Mouse (Mus musculus) megakaryocyte-erythroid progenitor cell, adult 5-6 weeks (primary cell): ENCODE results near the gene Hddc2. TPM values are rescaled to one million over a fixed set of nuclear protein-coding genes. Genes with fewer than 3 reads are reported as not detected.
A peak's percentile ranks its signal among the peaks of the same experiment; 100 is the strongest.

ENCODE experiments used
- ATAC-seq: replicated peaks from 2 replicates; pipeline ENCODE4 v1.8.0; 2016; ENCODE audit warnings: mild to moderate bottlenecking, inconsistent platforms; ENCODE audit not compliant: severe bottlenecking, poor library complexity, low FRiP score, low TSS enrichment
- total RNA-seq, 2 experiments: library from RNA; stranded (forward) in 1 of 2; stranded (reverse) in 1 of 2; fragments of 200-1000, 215-1000 nt in 1 of 2; fragments of >200 nt in 1 of 2; fragmentation: Nextera tagmentation in 1 of 2; gene quantifications; 2 replicates each; pipeline ENCODE4 v1.2.3; 2014 to 2017

Hddc2 gene
- total RNA-seq (2014; fragmentation: Nextera tagmentation) (48.0 and 82.9 TPM in 2 replicates), total RNA-seq (2017) (60.4 and 101 TPM in 2 replicates)

DNA sequence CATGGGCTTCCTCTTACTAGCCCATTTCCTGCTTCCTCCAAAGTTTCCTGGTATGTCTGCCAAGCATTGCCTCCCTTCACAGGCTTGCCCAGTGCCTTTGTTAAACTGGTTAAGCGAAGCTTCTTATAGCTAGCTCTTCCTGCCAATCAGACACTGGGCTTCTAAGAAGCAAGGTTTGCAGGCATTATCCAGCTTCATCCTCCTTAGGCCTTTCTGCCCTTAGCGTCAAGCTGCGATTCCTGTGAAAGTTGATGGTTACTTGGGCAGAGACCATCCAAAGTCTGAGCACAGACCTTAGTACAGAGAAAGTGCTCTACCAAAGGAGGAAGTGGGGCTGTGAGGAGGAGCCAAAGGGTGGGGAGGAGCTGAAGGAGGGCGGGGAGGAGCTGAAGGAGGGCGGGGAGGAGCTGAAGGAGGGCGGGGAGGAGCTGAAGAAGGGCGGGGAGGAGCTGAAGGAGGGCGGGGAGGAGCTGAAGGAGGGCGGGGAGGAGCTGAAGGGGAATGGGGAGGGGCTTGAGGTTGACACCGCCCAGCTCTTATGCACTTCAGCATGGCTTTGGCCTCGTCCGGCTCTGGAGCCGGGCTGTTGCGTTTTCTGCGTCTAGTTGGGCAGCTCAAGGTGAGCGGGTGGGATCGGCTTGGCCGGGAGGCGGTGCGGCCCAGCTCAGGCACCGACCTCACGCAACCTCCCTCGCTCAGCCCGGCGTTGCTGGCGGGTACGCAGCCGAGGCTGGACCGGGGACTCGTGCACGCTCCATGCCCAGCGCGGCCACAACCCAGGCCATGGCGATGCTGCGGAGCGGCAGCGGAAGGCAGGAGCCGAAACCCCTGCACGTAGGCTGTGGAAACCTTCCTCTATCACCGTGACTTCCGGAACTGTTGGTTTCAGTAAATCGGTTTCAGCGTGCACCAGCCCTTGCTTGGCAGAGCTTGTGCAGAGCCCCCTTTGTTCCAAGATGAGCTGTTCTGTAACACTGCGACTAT, at the start of gene Hddc2:
Gene Hddc2 (plus strand): TSS at position 519 of the 984 bp plus-strand sequence.
- ATAC-seq: peak; percentile 90

DNA sequence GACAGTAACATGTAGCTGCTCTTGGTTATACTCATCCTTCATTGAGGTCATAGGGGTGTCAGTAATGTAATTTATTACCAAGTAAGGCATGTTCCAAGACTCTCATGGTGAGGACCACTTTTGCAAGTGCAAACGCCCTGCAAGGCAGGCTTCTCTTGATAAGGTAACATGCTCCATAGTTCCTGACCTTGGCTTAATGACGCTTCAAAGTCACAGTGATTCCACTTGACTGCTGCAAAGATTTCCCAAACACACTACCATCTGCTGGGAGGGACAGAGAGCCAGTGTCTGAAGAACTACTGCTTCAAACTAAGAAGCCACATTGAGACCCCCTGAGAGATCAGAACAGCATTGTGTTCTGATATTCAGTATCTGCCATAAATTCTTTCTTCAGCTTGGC, 40.4 kb upstream of the Hddc2 start:
- no peak for ATAC-seq

- ATAC-seq: no peak
These were observed 40.0 kb upstream of the Hddc2 start for GRCm38 (mm10) chr10:31273171-31273570.

DNA sequence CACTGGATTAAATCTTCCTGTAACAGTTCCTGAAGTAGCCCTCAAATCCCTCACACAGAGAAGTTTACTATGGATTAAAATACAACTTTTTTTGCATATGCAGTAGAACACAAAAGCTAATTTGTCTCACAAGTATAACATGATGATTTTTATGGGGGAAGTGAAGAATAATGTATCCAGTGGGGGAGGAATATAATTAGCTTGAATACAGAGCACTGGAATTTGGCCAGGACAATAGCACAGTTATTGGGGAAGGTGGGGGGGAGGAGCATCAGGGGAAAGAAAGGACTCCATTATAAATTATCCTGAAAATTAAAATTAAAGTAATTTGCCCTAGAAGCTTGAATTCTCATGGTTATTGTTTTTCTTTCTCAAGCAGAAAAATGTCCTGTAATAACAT, 25.4 kb upstream of the Hddc2 start:
- ATAC-seq: no peak

DNA sequence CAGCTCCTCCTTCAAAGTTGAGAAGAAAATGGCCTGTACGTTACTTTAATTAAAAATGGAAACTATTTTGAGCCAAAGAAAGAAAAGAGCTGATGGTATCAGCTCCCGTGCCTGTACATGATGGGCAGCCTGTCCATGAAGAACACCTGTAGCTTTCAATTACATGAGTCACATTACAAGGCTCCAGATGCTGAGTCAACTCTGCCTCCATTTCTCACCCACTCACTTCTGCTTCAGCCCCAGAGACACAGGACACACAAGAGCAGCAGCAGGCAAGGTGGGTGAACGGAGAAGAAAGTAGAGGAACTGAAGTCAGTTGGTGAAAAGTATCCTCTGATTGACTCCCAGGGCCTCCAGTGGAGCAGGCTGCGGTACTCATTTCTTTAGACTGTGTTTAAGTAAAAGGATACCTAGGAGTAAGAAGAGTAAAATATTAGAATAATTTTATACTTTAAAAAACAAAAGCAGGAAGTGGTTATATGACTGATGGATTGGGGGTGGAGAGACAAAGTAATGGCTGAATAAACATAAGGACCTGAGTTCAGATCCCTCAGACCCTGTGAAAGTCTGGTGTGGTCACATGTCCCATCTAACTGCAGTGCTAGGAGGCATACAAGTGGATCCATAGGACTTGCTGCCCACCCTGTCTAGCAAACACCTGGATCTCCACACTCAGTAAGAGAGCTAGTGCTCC, 24.3 kb upstream of the Hddc2 start:
- no peak for ATAC-seq

DNA sequence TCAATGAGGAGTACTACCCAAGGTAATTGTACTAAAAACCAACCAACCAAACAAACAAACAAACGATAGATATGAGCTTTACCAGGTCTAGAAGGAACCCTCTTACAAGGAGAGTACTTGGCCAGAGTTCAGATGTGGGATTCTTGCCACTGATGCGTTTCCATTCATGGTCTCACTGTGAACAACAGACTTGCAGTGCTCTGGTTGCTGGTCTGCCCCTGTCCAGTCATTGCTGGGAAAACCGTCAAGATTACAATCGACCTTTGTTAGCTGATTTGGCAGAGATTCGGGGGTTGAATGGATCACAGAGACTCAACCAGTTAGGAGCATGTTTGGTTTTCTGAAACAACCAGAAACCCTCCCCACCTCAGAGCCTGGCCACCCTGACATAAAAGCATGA, 17.5 kb upstream of the Hddc2 start:
- no peak for ATAC-seq

DNA sequence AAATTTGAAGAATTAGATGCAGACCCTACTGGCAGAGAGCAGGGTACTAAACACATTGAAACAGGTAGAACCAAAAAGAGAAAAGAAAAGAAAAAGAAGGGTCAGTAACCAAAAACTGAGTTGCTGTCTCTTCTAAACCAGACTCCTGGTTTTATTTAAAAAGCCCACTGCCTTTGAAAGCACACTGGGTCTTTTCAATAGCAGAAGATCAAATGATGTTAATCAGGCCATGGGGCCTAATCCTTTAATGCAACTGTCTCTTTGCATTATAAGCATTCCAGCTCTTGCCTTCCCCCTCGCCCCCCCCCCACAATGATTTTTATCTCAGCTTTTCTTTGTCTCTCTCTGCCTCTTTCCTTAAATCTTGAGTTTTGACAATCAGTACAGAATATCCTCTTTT, 16.7 kb upstream of the Hddc2 start:
- ATAC-seq: no peak

DNA sequence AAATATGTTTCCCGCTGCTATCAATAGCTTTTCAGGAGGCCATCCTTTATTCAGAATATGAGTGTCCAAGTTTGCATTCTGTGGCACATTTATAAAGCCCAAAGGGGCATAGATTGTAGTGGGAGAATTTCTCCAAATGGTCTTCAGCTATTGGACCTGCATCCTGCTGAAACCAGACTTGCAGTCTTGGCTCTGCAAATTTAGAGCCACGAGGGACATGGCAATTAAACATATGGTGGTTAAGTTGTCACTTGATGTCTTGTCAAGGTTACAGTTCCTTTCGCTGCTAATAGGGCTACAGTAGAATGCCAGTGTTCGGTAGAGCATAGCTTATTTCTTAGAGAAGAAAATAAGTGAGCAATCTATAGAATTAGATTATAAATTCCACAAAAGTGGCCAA, 16.1 kb upstream of the Hddc2 start:
- ATAC-seq: no peak

- ATAC-seq: no peak
These were observed 14.9 kb upstream of the Hddc2 start for GRCm38 (mm10) chr10:31298263-31298662.

GRCm38 (mm10) chr10:31298921-31299574, 14.1 kb upstream of the Hddc2 start:
- ATAC-seq: peak; percentile 85

DNA sequence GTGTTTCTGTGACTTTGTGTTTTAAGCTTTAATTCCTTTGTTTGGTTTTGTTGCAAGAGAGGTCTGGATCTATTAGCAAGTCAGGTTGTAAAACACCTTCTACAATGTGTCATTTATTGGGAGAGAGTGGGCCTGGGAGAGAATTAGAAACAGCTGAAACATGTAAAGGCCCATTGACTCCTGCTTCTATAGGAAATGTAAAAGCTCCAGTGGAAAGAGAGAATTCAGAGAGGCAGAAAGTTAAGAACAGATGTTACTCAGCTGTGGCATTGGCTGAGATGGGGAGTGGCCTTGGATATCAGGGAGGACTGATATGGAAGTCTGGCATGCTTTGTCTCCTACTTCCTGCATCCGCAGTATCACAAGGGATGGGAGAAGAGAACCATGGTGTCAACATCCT, 12.9 kb upstream of the Hddc2 start:
- no peak for ATAC-seq

GRCm38 (mm10) chr10:31303446-31303845, 9.7 kb upstream of the Hddc2 start:
- no peak for ATAC-seq

DNA sequence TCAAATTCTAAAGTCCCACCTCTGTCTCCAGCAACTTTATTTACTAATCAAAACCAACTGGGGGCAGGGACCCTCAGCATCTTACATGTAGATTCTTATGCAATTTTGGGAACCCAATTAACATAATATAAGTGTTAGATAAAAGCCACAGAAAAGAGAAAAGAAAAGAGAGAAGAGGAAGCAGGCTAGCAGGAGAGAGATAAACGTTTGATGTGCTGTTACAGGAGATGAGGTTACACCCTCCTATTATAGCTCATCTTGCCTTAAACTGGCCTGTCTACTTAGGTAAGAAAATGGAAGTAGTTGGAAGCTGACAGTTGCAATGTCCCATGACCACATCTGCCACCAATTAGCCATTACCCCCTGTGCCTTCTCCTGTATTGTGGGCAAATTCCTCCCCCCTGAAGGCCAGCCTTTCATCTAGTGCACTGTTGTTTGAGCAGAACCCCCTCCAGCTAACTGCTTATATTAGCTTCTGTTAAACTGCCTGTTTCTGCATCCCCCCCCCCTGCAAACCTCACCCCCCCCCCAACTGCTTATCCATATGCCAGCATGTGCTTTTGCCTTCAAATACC, 6.1 kb upstream of the Hddc2 start:
- no peak for ATAC-seq

GRCm38 (mm10) chr10:31318491-31318890, 5.3 kb downstream of the Hddc2 start:
- ATAC-seq: no peak

DNA sequence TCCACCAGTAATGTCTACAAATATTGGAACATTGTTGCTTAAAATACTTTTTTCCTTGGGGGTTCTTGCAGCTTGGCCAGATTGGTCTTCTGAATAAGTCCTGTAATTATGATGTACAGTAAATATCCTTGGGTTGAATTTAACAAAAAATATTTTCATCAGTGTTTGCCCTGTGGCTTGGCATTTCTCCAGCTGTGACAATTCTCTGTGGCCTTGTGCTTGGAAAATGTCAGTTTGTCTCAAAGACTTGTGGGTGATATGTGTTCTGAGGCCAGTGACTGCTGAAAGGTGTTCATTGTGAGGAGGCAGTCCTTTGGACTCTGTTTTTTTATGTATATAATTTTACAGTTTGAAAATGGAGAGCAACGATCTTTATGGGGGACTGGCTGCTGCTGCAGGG, 16.3 kb downstream of the Hddc2 start:
- no peak for ATAC-seq

DNA sequence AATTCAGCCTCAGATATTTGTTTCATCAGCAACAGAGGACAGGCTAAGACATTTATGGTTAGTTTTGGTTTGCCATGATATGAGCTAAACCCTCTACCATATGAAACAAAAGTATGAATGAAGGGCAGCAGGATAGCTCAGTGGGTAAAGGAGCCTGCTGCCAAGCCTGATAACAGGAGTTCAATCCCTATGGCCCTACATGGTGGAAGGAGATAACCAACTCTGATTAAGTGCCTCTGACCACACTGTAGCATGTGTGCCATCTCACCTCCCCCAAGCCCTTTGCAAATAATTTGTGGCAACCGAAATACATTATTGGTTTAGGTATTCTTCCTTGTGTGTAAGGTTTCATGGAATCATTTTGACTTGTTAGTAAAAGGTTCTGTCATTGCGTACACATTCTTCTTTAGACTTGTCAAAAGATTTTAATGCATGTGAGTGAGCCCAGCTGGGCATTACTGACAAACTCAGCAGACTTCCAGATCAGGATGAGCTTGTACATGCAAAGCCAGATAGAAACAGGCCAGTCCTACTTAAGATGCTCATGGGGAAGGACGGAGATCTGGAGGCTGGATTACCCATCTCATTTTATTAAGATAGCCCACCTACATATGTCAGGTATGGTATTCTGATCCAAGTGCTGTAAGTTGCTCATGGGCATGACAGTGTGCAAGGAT, 17.2 kb downstream of the Hddc2 start:
- ATAC-seq: peak; percentile 93

- ATAC-seq: peak; percentile 54
These were observed 18.1 kb downstream of the Hddc2 start for GRCm38 (mm10) chr10:31331225-31331775.

GRCm38 (mm10) chr10:31336432-31336831, 23.2 kb downstream of the Hddc2 start:
- ATAC-seq: no peak

GRCm38 (mm10) chr10:31346401-31346800, 33.2 kb downstream of the Hddc2 start:
- ATAC-seq: no peak
